Mouse (Mus musculus) intestine, embryonic 14.5 days (tissue): Measurements from ENCODE around the gene Ppdpf. TPM values are rescaled to one million over a fixed set of nuclear protein-coding genes. Genes with fewer than 3 reads are reported as not detected.

ENCODE experiments used
- ATAC-seq: fragments of 200-750 bp; cut with Nextera tagmentation; replicated peaks from 2 replicates; pipeline ENCODE4 v1.8.0; 2017; ENCODE audit warnings: low read depth, moderate number of reproducible peaks, moderate TSS enrichment, moderate library complexity; ENCODE audit not compliant: low FRiP score, low TSS enrichment
- DNase-seq: peaks from one replicate; pipeline ENCODE4 v3.0.0-alpha.2; 2018; ENCODE audit warnings: low spot score
- H3K27ac ChIP-seq: fragments of 300-500 bp; sonication (generic); 2 replicates; pipeline ENCODE4 v1.5.1; 2014; ENCODE audit warnings: low read depth, mild to moderate bottlenecking, control low read depth
- H3K27me3 ChIP-seq: fragments of 300-500 bp; sonication (generic); replicated peaks from 2 replicates; pipeline ENCODE4 v1.6.1; 2014; ENCODE audit warnings: low read length, control low read depth; ENCODE audit not compliant: control insufficient read depth, insufficient read depth
- H3K36me3 ChIP-seq: fragments of 300-500 bp; sonication (generic); 2 replicates; pipeline ENCODE4 v1.6.1; 2014; ENCODE audit warnings: low read length, control low read depth; ENCODE audit not compliant: control insufficient read depth, insufficient read depth
- H3K4me1 ChIP-seq: fragments of 300-500 bp; sonication (generic); replicated peaks from 2 replicates; pipeline ENCODE4 v1.6.1; 2014; ENCODE audit warnings: low read length, control low read depth, mixed read lengths; ENCODE audit not compliant: control insufficient read depth, insufficient read depth
- H3K4me2 ChIP-seq: fragments of 300-500 bp; sonication (generic); 2 replicates; pipeline ENCODE4 v1.6.1; 2014; ENCODE audit warnings: low read length
- H3K4me3 ChIP-seq: fragments of 300-500 bp; sonication (generic); 2 replicates; pipeline ENCODE4 v1.5.1; 2014; ENCODE audit warnings: low read depth, low read length, control low read depth, mixed read lengths
- H3K9ac ChIP-seq: fragments of 300-500 bp; sonication (generic); 2 replicates; pipeline ENCODE4 v1.6.1; 2014; ENCODE audit warnings: mild to moderate bottlenecking, low read length
- H3K9me3 ChIP-seq: fragments of 300-500 bp; sonication (generic); 2 replicates; pipeline ENCODE4 v1.6.1; 2016; ENCODE audit warnings: low read length, control low read depth; ENCODE audit not compliant: control insufficient read depth
- WGBS: fragments of 180-500 bp; shearing (Covaris S2); extraction: QIAGEN DNeasy Blood & Tissue Kit; methylation state at CpG from one replicate; pipeline ENCODE4 v1.1.7; 2014; 5-methylcytosine and 5-hydroxymethylcytosine counted together
- polyA plus RNA-seq: library from polyadenylated mRNA; unstranded; fragments of >200 nt; fragmentation: Nextera tagmentation; extraction: Ambion mirVana; gene quantifications from 2 replicates; pipeline ENCODE4 v1.2.1, GENCODE M21; 2014

Gene Ppdpf
- polyA plus RNA-seq, 1 experiment from 2014 or later = 350 TPM

- 4% methylated on average over 55 of the region's 55 CpGs for WGBS
- DNase-seq (no peak), ATAC-seq (no peak)
- H3K27me3 ChIP-seq = peaks cover 46% of the 10 kb centered on the region
- H3K9ac ChIP-seq = 0 out of 2 replicates have a peak within 1 kb of the TSS, but pooled peaks have one; percentile 1
- peak within 1 kb of the TSS; percentile 25 for H3K4me2 ChIP-seq
- no peaks in the 10 kb centered on the region for H3K4me1 ChIP-seq
- no peaks in the 10 kb centered on the region for H3K9me3 ChIP-seq
- H3K4me3 ChIP-seq = peak within 1 kb of the TSS; percentile 6; the same call in 1 of the 2 replicates
- H3K36me3 ChIP-seq = no peaks in the 10 kb centered on the region
- H3K27ac ChIP-seq = no peak within 1 kb of the TSS
Observed at GRCm38 (mm10) chr2:181156248-181157121, 30.6 kb upstream of the Ppdpf start, which contains the start of gene Eef1a2. Eef1a2 (minus strand) TSS chr2:181157014.

- no peak overlapping the region for H3K4me2 ChIP-seq
- ATAC-seq = no peak
- H3K4me1 ChIP-seq = no peaks in the 10 kb centered on the region
- peak overlapping the region; percentile 6; the same call in 1 of the 2 replicates for H3K4me3 ChIP-seq
- no peaks in the 10 kb centered on the region for H3K36me3 ChIP-seq
- no peak overlapping the region for H3K9ac ChIP-seq
- DNase-seq = no peak
- H3K27ac ChIP-seq = no peak overlapping the region
- no peaks in the 10 kb centered on the region for H3K9me3 ChIP-seq
- peaks cover 46% of the 10 kb centered on the region for H3K27me3 ChIP-seq
- WGBS = 78% methylated on average over 4 of the region's 4 CpGs
Observed at GRCm38 (mm10) chr2:181157180-181157579, 29.9 kb upstream of the Ppdpf start.

GRCm38 (mm10) chr2:181157716-181158302, 29.2 kb upstream of the Ppdpf start:
- no peak overlapping the region for H3K4me3 ChIP-seq
- ATAC-seq (no peak), DNase-seq (no peak)
- no peak overlapping the region for H3K9ac ChIP-seq
- no peaks in the 10 kb centered on the region for H3K9me3 ChIP-seq
- peaks cover 46% of the 10 kb centered on the region for H3K27me3 ChIP-seq
- H3K36me3 ChIP-seq = no peaks in the 10 kb centered on the region
- 76% methylated on average over 6 of the region's 6 CpGs for WGBS
- H3K27ac ChIP-seq = no peak overlapping the region
- H3K4me2 ChIP-seq = no peak overlapping the region
- H3K4me1 ChIP-seq = no peaks in the 10 kb centered on the region

DNA sequence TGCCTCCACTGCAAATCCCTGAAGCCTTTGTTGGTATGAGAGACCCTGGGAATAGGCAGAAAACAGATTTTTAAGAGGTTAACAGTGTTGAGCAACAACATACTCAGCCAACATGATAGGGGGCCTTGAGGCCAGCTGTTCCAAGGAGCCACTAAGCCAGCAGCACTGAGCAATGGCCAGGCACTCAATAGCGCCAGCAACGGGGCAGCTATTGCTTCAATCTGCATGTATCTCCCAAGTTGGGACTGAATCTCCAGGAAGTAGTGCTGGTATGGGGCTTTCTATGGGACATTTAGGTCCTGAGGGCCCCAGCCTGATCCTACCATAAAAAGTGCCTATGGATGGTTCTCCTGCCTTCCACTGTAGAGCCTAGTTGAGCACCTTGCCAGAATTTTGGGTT, 28.6 kb upstream of the Ppdpf start:
- no peak overlapping the region for H3K9ac ChIP-seq
- 85% methylated on average over 2 of the region's 2 CpGs for WGBS
- H3K4me3 ChIP-seq = no peak overlapping the region
- H3K27ac ChIP-seq = no peak overlapping the region
- H3K27me3 ChIP-seq = peaks cover 46% of the 10 kb centered on the region
- no peak overlapping the region for H3K4me2 ChIP-seq
- no peak for ATAC-seq
- no peak for DNase-seq
- no peaks in the 10 kb centered on the region for H3K36me3 ChIP-seq
- H3K9me3 ChIP-seq = no peaks in the 10 kb centered on the region
- no peaks in the 10 kb centered on the region for H3K4me1 ChIP-seq

DNA sequence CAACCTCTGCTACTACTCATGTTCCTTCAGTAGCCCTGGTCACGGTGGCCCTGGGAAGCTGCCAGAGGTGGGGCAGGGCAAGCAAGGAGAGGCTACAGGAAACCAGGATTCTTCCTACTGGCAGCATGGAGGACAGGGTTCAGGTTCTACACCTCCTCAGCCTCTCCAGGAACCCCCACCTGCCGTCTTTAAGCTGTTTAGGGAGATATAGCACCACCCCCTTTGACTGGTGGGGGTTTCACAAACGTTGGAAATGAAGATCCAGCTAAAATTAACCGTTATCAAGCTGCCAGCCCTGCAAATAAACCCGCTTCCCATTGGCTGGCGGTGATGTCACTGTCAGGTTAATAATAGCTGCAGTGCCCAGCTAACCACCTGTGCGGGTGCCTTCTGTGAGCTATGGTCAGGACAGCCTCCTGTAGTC, 27.9 kb upstream of the Ppdpf start:
- H3K4me3 ChIP-seq = no peak overlapping the region
- H3K36me3 ChIP-seq = no peaks in the 10 kb centered on the region
- DNase-seq = no peak
- H3K4me2 ChIP-seq = no peak overlapping the region
- no peaks in the 10 kb centered on the region for H3K4me1 ChIP-seq
- WGBS = 54% methylated on average over 7 of the region's 7 CpGs
- no peak overlapping the region for H3K9ac ChIP-seq
- peaks cover 43% of the 10 kb centered on the region for H3K27me3 ChIP-seq
- no peak overlapping the region for H3K27ac ChIP-seq
- no peaks in the 10 kb centered on the region for H3K9me3 ChIP-seq
- ATAC-seq = no peak

GRCm38 (mm10) chr2:181159771-181160170, 27.3 kb upstream of the Ppdpf start:
- H3K36me3 ChIP-seq = no peaks in the 10 kb centered on the region
- no peak overlapping the region for H3K4me3 ChIP-seq
- H3K9ac ChIP-seq = no peak overlapping the region
- ATAC-seq = no peak; the same call in 1 of the 2 replicates
- no peaks in the 10 kb centered on the region for H3K9me3 ChIP-seq
- H3K27ac ChIP-seq = no peak overlapping the region
- DNase-seq = no peak
- 3% methylated on average over 2 of the region's 2 CpGs for WGBS
- peaks cover 38% of the 10 kb centered on the region for H3K27me3 ChIP-seq
- H3K4me1 ChIP-seq = no peaks in the 10 kb centered on the region
- no peak overlapping the region for H3K4me2 ChIP-seq

DNA sequence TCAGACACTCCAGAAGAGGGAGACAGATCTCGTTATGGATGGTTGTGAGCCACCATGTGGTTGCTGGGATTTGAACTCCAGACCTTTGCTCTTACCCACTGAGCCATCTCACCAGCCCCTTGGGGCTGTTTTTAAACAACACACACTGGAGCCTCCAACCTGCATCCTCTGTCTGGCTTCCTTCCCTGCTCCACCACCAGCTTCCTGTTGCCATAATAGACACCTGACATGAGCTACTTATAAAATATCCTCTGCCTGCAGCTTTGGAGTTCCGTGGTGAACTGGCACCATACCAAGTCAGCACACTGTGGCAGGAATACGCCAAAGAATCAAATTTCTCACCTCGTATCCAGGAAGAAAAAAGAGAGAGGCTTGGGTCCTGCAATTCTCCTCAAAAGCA, 26.2 kb upstream of the Ppdpf start:
- Histone ChIP-seq H3K4me1 (no peaks in the 10 kb centered on the region), H3K27me3 (peaks cover 29% of the 10 kb centered on the region), H3K36me3 (no peaks in the 10 kb centered on the region), H3K4me2 (no peak overlapping the region), H3K9me3 (no peaks in the 10 kb centered on the region), H3K27ac (no peak overlapping the region), H3K4me3 (no peak overlapping the region), H3K9ac (no peak overlapping the region)
- ATAC-seq = no peak
- no peak for DNase-seq
- 72% methylated on average over 4 of the region's 4 CpGs for WGBS

- Histone ChIP-seq H3K4me1 (no peaks in the 10 kb centered on the region), H3K4me3 (no peak overlapping the region), H3K9ac (no peak overlapping the region), H3K9me3 (no peaks in the 10 kb centered on the region), H3K27me3 (0 out of 2 replicates have a peak, but pooled peaks cover 3% of the 10 kb centered on the region), H3K4me2 (no peak overlapping the region), H3K27ac (no peak overlapping the region), H3K36me3 (no peaks in the 10 kb centered on the region)
- DNase-seq (no peak), ATAC-seq (no peak)
- WGBS = 77% methylated on average over 5 of the region's 5 CpGs
Observed at GRCm38 (mm10) chr2:181166469-181166868, 20.6 kb upstream of the Ppdpf start.
